Mouse (Mus musculus) heart, postnatal 0 days (tissue): Measurements from ENCODE around the gene Cst13.

ENCODE experiments used
- CTCF ChIP-seq: IDR thresholded peaks from 2 replicates; pipeline ENCODE4 v1.5.1; 2016; ENCODE audit warnings: antibody characterized with exemption, control low read depth, low read depth
- EP300 ChIP-seq: IDR thresholded peaks from 2 replicates; pipeline ENCODE4 v1.6.1; 2016; ENCODE audit warnings: antibody characterized with exemption, low read depth

GRCm38 (mm10) chr2:148872860-148873259 lies 53.0 kb downstream of the Cst13 start:
- TF ChIP-seq CTCF (no peak), EP300 (no peak)
